Mouse (Mus musculus): Measurements from ENCODE around the gene Zfp574.

DNA sequence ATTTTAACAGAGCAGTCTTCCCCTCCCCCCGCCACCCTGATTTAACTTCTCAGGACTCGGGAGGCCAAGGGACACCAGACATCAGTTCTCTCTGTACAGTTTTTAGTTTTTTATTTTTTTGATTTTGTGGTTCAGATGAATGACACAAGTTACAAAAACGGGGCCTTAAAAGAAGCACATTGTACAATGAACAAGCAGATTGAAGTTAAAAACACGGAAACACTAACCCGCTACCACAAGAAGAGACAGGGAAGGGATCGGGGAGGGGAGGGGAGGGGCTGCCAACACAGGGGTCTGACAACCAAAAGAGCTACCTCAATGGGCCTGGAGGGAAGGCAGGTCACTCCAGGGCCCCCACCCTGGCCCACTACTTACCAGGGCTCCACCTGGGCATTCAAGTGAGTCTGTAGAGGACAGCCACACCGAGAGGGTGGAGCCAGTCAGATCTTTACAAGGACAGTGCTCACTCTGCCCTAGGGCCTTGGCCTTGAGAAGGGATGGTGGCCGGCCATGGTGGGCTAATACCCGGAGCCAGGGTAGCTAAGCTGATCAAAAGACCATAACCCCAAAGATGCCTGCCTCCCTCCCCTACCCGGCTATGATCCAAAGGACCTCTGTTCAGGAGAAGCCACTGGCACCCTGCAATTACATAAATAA, 15.0 kb downstream of the Zfp574 start:
- TF ChIP-seq POLR2A (IDR thresholded peaks at IDR 0.05; ENCODE audit: low read depth, low read length) = no peak
- no peak for TF ChIP-seq CTCF (conservative IDR thresholded peaks at IDR 0.05; ENCODE audit: insufficient read depth, insufficient read length, low read depth, low read length)
